Mouse (Mus musculus) ES-E14 (cell line): ENCODE measurements at regions not wholly inside any gene's neighbourhood (a gene's known extent, or its start where the extent isn't known, plus 50 kb on each side); places are given as distances from the start of the nearest gene placed in this dataset.
A peak's percentile ranks its signal among the peaks of the same experiment; 100 is the strongest.

Experiments used
- DNase-seq: peaks from one replicate; pipeline ENCODE4 v3.0.0-alpha.2; 2013; ENCODE audit warnings: low read depth, low spot score
- H3K27ac ChIP-seq: 2 replicates; pipeline ENCODE4 v1.5.1; 2012; ENCODE audit warnings: low read depth, mild to moderate bottlenecking, low read length, moderate library complexity, mixed read lengths; ENCODE audit not compliant: poor library complexity, insufficient read depth, severe bottlenecking
- H3K36me3 ChIP-seq: 2 replicates; pipeline ENCODE4 v1.6.1; 2012; ENCODE audit warnings: mild to moderate bottlenecking, low read length, moderate library complexity, mixed read lengths; ENCODE audit not compliant: control insufficient read depth, poor library complexity, insufficient read depth, severe bottlenecking
- H3K4me1 ChIP-seq, 2 experiments: fragments of 150-350 bp in 1 of 2; sonication (generic) in 1 of 2; 2 replicates each; pipeline ENCODE4 v1.6.1; 2012; ENCODE audit warnings: low read length in 2 of 2, mild to moderate bottlenecking in 1 of 2, mixed read lengths in 1 of 2; ENCODE audit not compliant: control insufficient read depth in 2 of 2, insufficient read depth in 2 of 2, poor library complexity in 1 of 2
- H3K4me3 ChIP-seq, 2 experiments: fragments of 150-350 bp in 1 of 2; sonication (generic) in 1 of 2; 2 replicates each; pipeline ENCODE4 v1.5.1; 2012; ENCODE audit warnings: low read length in 2 of 2, low read depth in 1 of 2, mild to moderate bottlenecking in 1 of 2, mixed read lengths in 1 of 2; ENCODE audit not compliant: insufficient read depth in 1 of 2, poor library complexity in 1 of 2, severe bottlenecking in 1 of 2
- H3K9ac ChIP-seq: 2 replicates; pipeline ENCODE4 v1.6.1; 2012; ENCODE audit warnings: low read depth, mild to moderate bottlenecking, low read length, mixed read lengths; ENCODE audit not compliant: poor library complexity, insufficient read depth, severe bottlenecking
- H3K9me3 ChIP-seq: fragments of 150-350 bp; sonication (generic); 2 replicates; pipeline ENCODE4 v1.6.1; 2012; ENCODE audit warnings: low read depth, mild to moderate bottlenecking, low read length; ENCODE audit not compliant: control insufficient read depth, insufficient read depth
- CHD2 ChIP-seq: IDR thresholded peaks from 2 replicates; pipeline ENCODE4 v1.6.1; 2014; ENCODE audit warnings: mild to moderate bottlenecking, low read depth, low read length, inconsistent platforms
- HCFC1 ChIP-seq: IDR thresholded peaks from 2 replicates; pipeline ENCODE4 v1.6.1; 2012; ENCODE audit warnings: low read length, inconsistent platforms, borderline replicate concordance; ENCODE audit not compliant: insufficient read depth
- MAFK ChIP-seq: IDR thresholded peaks from 2 replicates; pipeline ENCODE4 v1.6.1; 2014; ENCODE audit warnings: mild to moderate bottlenecking, low read depth, low read length, inconsistent platforms; ENCODE audit not compliant: insufficient read depth
- ZC3H11A ChIP-seq: IDR thresholded peaks from 2 replicates; pipeline ENCODE4 v1.6.1; 2012; ENCODE audit warnings: low read depth, mild to moderate bottlenecking, inconsistent platforms, low read length, borderline replicate concordance
- ZNF384 ChIP-seq: IDR thresholded peaks from 2 replicates; pipeline ENCODE4 v1.6.1; 2012; ENCODE audit warnings: low read depth, low read length, inconsistent platforms
- in situ Hi-C, 2 experiments: fragments of 600-800 bp; cut with MboI; formaldehyde crosslinking; loops; one replicate each; pipeline ENCODE4 v1.15.1; 2025; ENCODE audit warnings: low sequenced_read_pairs in 2 of 2, inconsistent platforms in 1 of 2; ENCODE audit not compliant: unreplicated experiment in 2 of 2

DNA sequence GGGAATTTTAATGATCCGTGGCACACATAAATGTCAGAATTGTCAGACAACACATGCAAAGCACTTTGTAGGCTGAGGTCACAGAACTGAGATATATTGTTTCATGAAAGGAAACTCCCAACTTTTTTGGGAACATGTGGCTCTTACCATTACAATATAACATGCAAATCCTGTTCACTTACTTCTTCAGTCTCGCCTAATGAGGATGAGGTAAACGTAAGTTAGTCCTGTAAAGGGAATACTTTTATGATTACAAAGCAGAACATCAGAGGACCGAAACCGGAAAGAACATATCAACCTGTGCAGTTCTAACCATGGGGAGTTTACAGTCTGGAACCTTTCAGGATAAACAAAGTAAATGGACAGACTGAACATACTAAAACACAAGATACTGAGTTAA lies 520.1 kb upstream of the Tmprss15 start:
- in situ Hi-C loops, result no loop called here

GRCm38 (mm10) chr16:79590891-79591290 lies 500.0 kb upstream of the Tmprss15 start:
- in situ Hi-C loops, result no loop called here
- no peaks in the 10 kb centered on the region for H3K36me3 ChIP-seq
- H3K4me3 ChIP-seq, result no peak overlapping the region

More for the DNA sequence above, 520.1 kb upstream of the Tmprss15 start:
- H3K4me3 ChIP-seq, result no peak overlapping the region
- H3K36me3 ChIP-seq, result no peaks in the 10 kb centered on the region
- TF ChIP-seq ZC3H11A, result no peak
- TF ChIP-seq ZNF384, result no peak
- TF ChIP-seq MAFK, result no peak
- TF ChIP-seq HCFC1, result no peak
- TF ChIP-seq CHD2, result no peak
- no peak overlapping the region for H3K27ac ChIP-seq
- no peaks in the 10 kb centered on the region for H3K9me3 ChIP-seq
- DNase-seq, result no peak
- no peak overlapping the region for H3K9ac ChIP-seq
- H3K4me1 ChIP-seq, result no peaks in the 10 kb centered on the region

GRCm38 (mm10) chr16:79585745-79586144 lies 494.8 kb upstream of the Tmprss15 start:
- in situ Hi-C loops, result no loop called here
- no peak overlapping the region for H3K27ac ChIP-seq
- no peaks in the 10 kb centered on the region for H3K9me3 ChIP-seq
- no peaks in the 10 kb centered on the region for H3K36me3 ChIP-seq
- H3K4me1 ChIP-seq, result no peaks in the 10 kb centered on the region
- H3K9ac ChIP-seq, result no peak overlapping the region
- H3K4me3 ChIP-seq, result no peak overlapping the region
- TF ChIP-seq MAFK (no peak), ZNF384 (no peak), HCFC1 (no peak), CHD2 (no peak), ZC3H11A (no peak)
- no peak for DNase-seq

More at GRCm38 (mm10) chr16:79590891-79591290, 500.0 kb upstream of the Tmprss15 start:
- no peak for DNase-seq
- no peaks in the 10 kb centered on the region for H3K9me3 ChIP-seq
- H3K9ac ChIP-seq, result no peak overlapping the region
- H3K4me1 ChIP-seq, result no peaks in the 10 kb centered on the region
- TF ChIP-seq ZC3H11A (no peak), HCFC1 (no peak), MAFK (no peak), CHD2 (no peak), ZNF384 (no peak)
- no peak overlapping the region for H3K27ac ChIP-seq

- in situ Hi-C loops, result no loop called here
- no peaks in the 10 kb centered on the region for H3K4me1 ChIP-seq
- TF ChIP-seq CHD2 (no peak), ZC3H11A (no peak), HCFC1 (no peak), MAFK (no peak), ZNF384 (no peak)
- H3K27ac ChIP-seq, result no peak overlapping the region
- no peaks in the 10 kb centered on the region for H3K9me3 ChIP-seq
- DNase-seq, result no peak
- H3K4me3 ChIP-seq, result no peak overlapping the region
- H3K36me3 ChIP-seq, result no peaks in the 10 kb centered on the region
- no peak overlapping the region for H3K9ac ChIP-seq
Observed at GRCm38 (mm10) chr16:79570867-79571266, 480.0 kb upstream of the Tmprss15 start.

GRCm38 (mm10) chr16:79534370-79534769 lies 443.5 kb upstream of the Tmprss15 start:
- Histone ChIP-seq H3K4me3 (no peak overlapping the region), H3K9ac (no peak overlapping the region), H3K9me3 (no peaks in the 10 kb centered on the region), H3K4me1 (no peaks in the 10 kb centered on the region), H3K36me3 (no peaks in the 10 kb centered on the region), H3K27ac (no peak overlapping the region)
- DNase-seq, result peak; percentile 8
- TF ChIP-seq ZNF384, result no peak
- no peak for TF ChIP-seq ZC3H11A
- no peak for TF ChIP-seq HCFC1
- TF ChIP-seq MAFK, result no peak
- no peak for TF ChIP-seq CHD2
- in situ Hi-C loops, result loop anchor here in 1 of 2 experiments (25.0 kb wide), 1 partner anchor 372 kb away; no protein-coding TSS in a partner anchor
